Mouse (Mus musculus) 3134 (cell line): ENCODE data around the gene Slc9a3r2.
"Not testable (repeated sequence)": the region's sequence is repeated elsewhere in the genome, so short reads cannot be mapped to it uniquely, and the experiment has no call there.

Source experiments
- DNase-seq: peaks from one replicate; pipeline ENCODE4 v3.0.0-alpha.2; 2011; ENCODE audit warnings: low spot score; ENCODE audit not compliant: insufficient read length; ENCODE audit errors: extremely low read depth

Gene Slc9a3r2

DNA sequence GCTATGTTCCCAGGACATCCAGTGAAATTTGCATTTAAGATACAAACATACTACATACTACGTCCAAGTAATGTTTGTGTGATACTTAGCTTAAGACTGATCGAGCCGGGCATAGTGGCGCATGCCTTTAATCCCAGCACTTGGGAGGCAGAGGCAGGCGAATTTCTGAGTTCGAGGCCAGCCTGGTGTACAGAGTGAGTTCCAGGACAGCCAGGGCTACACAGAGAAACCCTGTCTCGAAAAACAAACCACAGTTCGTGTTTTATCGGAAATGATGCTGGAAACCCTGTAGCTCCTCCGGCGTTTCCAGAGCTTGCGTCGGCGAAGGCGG lies 19.1 kb upstream of the Slc9a3r2 start:
- not testable (repeated sequence) for DNase-seq

DNA sequence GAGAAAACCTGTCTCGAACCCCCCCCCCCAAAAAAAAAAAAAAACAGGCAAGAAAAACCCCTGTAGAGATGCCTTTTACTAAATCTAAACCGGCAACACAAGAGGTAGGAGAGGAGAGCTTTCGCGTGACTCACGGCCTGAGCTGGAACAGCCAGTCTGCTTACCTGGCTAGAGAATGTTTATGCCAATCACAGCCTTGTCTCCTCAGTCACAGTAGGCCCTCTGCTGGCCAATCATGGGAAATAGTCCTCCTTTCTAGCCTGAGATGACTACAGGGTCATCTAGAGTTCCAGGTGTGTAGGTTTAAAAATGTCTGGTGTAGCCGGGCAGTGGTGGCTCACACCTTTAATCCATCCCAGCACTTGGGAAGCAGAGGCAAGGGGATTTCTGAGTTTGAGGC lies 17.3 kb upstream of the Slc9a3r2 start:
- no peak for DNase-seq

DNA sequence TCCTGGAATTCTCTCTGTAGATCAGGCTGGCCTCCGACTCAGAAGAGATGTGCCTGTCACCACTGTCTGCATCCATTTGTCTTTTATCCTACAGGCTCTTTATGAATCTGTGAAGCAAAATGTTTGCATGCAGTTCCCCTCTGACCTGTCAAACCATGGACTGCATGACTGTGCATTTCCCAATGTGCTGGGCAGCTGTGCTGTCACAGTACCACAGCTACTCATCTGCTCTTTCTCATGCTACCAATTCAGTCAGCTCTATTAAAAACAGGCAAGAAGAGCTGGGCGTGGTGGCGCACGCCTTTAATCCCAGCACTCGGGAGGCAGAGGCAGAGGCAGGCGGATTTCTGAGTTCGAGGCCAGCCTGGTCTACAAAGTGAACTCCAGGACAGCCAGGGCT lies 16.9 kb upstream of the Slc9a3r2 start:
- not testable (repeated sequence) for DNase-seq

DNA sequence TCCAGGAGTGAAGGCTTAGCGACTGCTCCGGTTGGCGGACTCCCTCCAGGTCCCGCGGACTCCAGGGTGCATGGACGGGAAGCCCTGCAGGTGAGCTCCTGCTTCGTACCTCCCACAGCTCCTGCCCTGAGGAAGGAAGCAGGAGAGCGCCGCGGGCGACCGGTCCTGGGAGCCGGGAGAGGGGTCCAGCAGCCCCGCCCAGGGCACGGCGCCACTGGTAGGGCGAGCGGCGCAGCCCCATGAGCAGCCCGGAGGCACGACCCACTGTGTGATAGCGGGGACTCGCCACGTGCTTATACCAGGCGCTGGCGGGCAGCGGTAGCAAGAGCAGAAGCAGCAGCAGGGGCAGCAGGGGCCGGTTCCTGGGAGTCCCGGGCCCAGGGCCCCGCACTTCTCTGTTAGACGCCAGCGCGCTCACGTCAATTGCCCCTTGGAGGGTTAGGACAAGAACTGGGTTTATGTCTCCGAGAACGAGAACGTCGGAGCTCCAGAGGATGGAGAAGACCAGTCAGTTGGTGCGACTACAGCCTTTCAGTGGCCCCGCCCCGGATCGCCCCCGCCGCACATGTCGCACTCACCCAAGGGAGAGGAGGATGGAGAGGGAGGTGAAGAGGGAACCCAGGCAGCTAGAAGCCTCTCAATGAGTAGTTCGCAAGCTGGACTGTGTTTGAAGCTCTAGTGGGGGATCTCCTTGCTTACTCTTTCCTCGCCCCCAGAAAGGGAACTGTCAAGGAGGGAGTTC lies 8.1 kb upstream of the Slc9a3r2 start, which contains the start of gene Npw:
TSS of gene Npw (minus strand) at position 441 of the 742 bp plus-strand sequence.
- no peak for DNase-seq

DNA sequence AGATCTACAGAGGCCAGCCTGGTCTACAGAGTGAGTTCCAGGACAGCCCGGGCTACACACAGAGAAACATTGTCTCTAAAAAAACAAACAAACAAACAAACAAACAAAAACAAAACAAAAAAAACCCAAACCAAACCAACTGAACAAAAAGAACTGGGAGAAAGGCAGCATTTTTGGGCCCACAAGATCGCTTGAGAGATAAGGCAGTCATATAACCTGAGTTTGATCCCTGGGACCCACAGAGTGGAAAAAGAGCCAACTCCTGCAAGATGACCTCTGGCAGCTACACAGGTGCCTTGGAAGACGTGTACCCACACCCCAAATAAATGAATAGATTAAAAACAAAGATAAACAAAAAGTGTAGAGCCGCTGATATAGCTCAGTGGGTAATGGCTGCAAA lies 4.8 kb upstream of the Slc9a3r2 start:
- DNase-seq = no peak

DNA sequence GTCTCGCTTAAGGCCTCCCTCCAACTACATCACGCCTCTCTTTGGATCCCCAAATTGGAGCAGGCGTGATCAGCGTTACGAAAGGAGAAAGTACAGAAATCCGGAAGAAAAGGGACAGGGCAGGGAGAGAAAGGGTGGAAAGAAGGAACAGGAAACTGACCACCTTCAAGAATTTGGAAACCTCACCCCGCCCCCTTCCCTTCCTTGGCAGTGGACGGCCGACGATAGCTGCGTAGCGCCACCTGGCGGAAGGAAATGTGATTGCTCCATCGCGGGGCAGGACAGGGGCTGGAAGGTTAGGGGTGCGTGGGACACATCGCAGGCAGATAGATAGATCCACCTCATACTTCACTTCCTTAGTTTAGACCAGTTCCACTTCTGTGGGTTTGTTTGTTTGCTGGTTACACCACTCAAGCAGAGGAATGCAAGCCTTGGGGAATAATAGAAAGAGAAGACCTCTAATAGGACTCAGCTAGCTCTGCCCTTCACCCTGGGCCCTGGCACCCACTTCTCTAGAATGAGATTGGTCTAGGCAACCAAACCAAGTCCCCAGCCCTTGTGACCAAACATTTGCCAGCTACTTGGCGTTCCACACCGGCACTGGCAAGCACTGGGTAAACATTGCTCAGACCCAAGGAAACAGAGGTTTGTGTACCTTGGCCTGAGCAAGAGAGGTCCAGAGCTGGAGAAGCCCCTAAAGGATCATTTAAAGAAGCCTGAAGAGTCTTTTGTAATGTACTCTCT lies 4.0 kb upstream of the Slc9a3r2 start:
- no peak for DNase-seq

DNA sequence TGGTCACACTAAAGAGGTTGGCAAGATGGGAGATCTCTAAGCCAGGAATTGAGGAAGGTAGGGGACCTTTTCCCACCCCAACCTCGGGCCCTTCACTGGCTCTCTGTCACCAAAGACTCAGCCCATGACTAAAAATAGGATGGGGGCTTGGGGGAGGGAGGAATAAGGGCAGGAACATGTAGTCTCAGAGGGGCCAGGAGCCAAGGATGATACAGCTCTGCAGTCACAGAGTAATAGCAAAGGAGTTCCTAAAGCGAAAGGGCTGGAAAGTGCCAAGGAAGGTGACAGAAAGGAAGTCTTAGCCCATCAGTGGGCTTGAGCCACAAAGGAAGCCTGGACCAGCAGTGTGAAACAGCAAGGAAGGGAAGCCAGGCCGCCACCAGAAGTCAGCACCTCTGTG lies 1.7 kb upstream of the Slc9a3r2 start:
- no peak for DNase-seq

DNA sequence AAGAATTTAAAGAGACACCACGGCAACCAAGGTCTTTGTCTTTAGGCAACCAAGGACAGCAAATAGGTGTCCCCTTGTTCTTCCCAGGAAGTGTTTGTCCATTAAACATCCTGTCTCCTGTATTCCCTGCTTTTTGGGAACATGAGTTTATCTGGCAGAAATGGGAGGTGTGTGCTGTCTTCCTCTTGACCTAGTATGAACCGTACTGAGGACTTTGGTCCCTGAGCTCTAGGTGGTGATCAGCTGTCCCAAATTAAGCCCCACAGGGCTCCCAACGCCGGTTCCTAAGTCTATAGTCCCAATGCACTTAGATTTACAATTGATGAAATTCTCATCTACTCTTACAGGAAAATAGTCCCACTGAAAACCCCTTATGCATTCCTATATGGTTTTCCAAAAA lies 639 bp upstream of the Slc9a3r2 start:
- DNase-seq = no peak

DNA sequence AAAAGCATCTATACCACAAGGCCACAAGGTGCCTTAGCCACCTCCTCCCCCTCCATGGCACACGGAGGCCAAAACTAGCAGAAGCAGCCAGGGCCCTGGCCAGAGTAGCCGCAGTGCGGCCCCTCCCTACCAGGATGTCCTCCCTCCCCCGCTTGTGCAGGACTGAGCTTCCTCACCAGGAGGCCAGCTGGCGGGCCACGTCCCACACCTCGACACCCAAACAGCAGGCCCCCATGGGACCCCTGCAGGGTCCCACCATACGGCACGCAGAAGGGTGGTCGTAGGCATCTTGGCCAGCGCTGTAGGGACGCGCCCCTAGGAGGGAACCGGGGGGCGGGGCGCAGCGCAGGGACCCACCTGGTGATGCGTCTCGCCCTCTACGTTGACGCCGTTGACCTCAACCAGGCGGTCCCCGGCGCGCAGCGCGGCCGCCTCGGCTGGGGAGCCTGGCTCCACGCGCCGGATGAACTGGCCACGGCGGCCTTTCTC lies 502 bp downstream of the Slc9a3r2 start:
- no peak for DNase-seq

DNA sequence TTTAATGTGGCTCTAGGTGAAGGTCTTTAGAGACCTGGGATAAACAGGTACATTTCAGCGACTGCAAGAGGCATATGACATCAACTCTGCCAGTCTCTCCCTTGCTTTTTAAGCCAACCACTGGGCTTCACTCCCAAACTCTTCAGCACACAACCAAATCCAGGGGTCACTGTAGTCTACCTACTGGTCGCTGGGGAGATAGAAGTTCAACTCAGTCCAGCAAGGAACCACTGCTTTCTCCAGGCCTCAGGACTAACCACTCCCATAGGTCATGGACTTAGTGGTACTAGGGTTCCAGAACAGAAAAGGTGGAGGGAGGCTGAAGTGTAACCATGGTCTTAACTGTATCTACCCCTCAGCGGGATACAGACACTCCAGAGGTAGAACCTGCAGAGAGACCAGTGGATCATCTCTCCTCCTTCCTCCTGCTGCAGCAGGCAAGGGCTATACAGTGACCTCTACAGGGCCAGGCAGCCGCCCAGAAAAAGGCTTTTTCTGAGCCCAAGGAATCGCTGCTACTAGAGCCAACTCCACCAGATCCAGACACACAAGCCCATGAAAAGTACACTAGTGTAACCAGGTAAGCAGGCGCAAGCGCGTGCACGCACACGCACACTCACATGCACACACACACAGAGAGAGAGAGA lies 1.3 kb downstream of the Slc9a3r2 start:
- DNase-seq = no peak

DNA sequence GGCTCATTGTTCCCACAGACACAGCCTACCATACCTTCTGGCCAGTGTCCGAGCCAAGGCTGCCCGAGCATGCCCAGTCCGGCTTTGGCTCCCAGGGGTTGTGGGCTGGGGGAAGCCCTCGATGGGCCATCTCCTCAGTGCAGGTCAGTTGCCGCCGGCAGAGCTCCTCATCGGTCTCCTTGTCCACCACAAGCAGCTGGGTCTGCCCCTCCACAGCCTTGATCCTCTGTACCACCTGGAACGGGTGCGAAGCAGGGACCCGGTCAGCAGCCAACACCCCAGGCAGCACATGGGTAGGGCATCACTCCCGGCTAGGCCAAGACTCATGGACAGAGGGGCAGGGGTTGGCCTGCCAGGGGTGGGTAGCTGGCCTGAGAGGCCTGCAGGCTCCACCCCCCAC lies 2.6 kb downstream of the Slc9a3r2 start:
- DNase-seq = no peak

DNA sequence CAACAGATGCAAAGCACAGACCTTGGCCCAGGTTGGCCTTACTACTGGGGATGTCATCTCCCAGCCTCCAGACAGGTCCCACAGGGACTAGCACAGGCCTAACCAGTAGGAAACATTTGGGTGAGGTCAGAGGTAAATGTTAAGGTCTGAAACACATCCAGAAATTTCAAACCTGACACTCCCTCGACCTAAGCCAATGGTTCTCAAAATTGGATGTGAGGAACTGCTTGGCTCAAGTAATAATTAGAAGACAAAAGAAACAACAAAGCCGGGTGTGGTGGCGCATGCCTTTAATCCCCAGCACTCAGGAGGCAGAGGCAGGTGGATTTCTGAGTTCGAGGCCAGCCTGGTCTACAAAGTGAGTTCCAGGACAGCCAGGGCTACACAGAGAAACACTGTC lies 3.7 kb downstream of the Slc9a3r2 start:
- DNase-seq = no peak

DNA sequence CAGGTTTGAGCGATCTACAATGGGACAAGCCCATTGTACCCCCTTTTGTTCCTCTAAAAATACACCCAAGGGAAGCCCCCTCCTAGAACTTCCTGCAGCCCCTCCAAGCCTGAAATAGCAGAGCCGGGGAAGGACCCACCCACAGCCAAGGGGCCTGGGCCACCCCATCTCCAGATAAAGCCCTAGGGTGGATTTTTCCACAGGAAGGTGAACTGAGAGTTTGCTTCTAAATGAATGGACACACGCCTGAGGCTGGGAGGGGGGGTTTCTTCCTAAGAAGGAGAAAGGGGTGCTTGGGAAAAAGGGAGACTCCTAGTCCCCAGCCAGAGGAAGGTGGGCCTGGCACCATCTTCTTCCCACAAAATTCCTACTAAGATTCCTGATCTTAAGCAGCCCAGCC lies 4.2 kb downstream of the Slc9a3r2 start:
- no peak for DNase-seq

DNA sequence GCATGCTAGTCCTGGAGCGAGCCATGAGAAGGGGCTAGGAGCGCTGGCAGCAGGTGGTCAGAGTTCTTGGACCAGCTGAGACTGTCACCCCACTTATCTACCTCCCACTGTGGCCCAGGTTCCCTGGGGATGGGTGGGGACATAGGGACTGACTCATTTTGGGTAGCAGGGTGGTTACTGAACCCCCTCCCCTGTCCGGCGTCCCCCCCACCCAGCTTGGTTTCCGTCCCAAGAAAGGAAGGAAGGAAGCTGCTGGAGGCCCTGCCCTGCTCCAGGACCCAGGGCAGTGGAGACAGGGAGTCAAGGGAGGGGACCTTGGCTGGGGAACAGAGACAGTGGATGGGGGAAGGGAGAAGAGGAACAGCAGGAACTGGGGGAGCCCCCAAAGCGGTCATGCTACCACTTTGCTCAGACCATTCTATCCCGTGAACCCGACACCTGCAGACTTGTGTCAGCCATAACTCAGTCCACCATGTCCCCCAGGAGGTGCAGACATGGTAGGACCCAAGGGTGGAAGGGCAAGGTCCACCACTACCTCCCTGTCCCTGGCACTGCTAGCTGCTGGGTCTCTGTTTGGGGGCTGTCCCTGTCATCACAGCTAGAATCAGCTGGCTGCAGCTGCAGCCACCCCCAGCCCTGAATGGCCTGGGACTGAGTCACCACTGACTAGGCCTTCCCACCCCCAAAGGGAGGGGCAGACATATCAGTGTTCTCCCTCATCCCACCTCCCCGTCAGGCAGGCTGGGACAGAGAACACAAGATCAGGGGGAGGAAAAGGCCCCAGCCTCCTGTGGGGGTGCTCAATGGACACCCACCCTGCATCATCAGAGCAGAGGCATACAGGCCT lies 5.0 kb downstream of the Slc9a3r2 start:
- no peak for DNase-seq

DNA sequence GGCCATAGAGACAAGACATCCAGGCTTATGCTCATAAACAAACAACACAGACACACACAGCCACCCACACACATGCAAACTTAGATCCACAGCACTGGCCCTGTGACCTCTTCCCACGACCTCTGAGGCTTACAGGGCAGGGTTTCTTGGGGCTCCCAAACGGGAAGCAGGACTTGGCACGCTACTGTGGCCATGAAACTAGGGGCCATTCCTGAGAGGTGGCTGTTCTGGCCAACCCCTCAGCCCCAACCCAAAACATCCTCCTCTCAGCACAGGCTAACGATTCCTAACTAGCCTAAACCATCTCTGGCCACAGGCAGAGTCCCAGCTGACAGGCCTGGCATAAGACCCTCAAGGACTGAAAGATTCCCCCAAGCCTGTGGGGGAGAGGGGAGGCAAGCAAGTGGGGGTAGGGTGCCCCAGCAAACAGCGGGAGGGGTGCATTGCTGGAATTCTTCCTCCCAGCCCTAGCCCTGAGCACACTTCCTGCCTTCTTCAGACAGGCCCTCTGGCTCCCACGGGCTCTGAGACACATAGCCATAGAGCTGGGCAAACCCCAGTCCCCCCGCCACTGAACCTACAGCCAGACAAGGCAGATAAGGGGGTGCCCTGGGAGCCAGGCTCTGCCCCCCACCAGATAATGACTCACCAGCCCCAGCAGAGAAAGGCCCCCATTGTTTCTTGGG lies 6.0 kb downstream of the Slc9a3r2 start:
- no peak for DNase-seq

DNA sequence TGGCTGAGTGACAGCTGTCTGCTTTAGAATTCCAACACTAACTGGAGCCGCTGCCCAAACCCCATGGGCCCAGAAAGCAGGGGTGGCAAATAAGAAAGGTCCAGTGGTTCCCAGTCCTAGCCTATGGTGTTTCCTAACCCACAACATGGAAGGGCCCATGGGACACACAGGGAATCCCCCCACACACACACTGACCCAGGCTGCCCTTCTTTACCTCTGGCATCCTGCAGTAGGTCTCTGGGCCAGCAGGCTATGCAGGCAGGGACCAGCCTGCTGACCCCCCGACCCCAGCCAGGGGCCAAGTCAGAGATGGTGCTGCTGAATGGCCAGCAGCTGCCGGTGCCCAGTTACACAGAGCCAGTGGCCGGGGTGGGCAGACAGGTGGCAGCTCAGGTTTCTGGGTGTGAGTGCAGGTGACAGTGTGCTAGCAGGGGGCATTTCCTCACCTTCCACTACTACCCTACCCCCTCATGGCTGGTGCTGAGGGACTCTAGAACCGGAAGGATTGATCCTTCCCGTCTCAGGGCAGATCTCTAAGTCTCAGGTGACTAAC lies 7.3 kb downstream of the Slc9a3r2 start:
- no peak for DNase-seq

DNA sequence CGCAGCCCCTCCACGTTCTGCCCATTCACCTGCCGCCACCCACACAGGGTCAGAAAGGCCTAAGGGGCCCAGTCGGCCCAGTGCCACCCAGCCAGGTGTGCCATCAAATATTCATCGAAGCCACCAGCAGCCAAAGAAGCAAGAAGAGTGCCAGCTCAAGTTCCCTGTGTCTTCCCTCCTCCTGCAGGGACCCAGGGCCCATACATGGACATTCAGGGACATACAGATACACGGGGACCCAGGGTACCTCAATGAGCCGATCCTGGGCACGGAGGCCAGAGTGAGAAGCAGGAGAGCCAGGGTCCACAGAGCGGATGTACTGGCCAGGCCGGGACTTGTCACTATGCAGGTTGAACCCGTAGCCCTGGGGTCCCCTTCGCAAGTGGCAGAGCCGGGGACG lies 8.2 kb downstream of the Slc9a3r2 start:
- no peak for DNase-seq

DNA sequence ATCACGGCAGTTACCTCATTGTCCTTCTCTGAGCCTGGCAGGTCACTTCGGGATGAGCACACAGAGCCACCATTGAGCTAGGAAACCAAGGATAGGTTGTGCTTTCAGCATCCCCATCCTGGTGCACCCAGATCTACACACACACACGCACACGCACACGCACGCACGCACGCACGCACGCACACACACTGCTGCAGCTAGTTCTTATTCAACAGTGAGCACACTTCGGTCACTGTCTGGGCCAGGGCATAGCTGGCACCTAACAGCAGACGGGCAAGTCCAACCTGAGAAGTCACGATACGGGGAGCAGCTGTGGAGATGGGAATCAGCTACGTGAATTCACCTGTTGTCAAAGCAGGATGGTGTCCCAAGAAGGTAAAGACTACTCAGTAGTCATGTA lies 9.5 kb downstream of the Slc9a3r2 start:
- no peak for DNase-seq

DNA sequence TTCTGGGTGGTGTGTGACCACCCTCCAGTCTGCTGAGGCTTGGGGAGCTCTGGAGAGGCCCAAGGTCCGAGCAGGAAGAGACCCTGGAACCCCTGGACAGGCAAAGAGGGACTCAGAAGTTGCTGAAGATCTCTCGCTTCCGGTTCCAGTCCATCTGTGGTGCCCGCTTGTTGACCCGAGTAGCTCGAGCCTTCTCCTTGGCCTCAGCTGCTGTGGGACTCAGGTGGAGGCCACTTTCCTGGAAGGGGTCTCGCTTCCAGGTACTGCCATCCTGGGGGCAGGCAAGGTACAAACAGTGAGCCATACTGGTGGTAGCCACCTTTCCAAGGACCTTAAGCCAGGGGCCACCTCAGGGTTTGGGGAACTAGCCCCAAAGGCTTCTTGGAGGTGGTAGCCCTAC lies 10.0 kb downstream of the Slc9a3r2 start:
- DNase-seq = no peak

DNA sequence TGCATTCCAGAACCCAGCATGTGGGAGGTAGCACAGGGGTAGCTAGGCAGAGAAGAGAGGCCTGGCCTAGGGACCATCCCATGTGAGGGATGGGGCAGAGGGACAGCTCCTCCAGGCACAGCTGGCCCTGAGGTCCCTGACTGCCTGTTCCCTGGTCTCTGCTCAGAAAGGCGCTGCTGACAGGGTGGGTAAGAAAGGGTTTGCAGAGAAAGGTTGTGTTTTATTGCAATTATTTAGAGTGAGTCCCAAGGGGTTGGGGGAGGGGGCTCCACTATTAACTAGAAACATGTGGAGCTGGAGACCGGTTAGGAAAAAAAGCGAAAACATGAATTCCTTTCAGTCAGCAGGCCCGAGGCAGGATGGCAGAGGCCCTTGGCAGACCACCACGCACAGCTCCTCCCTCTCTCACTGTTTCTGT lies 10.5 kb downstream of the Slc9a3r2 start:
- no peak for DNase-seq
